Mouse (Mus musculus) B cell, adult 2 months (primary cell): ENCODE results near the gene Irgm1.
"Not testable (repeated sequence)": the region's sequence is repeated elsewhere in the genome, so short reads cannot be mapped to it uniquely, and the experiment has no call there.

Source experiments
- DNase-seq, 2 experiments: peaks; one replicate each; pipeline ENCODE4 v3.0.0; 2022

The Irgm1 gene

GRCm38 (mm10) chr11:48853474-48854180 is 17.9 kb downstream of the Irgm1 start:
- DNase-seq: peak; percentile 91

- no peak for DNase-seq
Measured at GRCm38 (mm10) chr11:48852624-48853473, 18.6 kb downstream of the Irgm1 start.

- DNase-seq: no peak
Measured at GRCm38 (mm10) chr11:48852190-48852589, 19.3 kb downstream of the Irgm1 start.

GRCm38 (mm10) chr11:48851270-48851995 is 20.1 kb downstream of the Irgm1 start:
- peak in 1 of 2 experiments; percentile 46 for DNase-seq

GRCm38 (mm10) chr11:48850240-48850639 is 21.2 kb downstream of the Irgm1 start:
- no peak for DNase-seq

- no peak for DNase-seq
Measured at GRCm38 (mm10) chr11:48846881-48847280, 24.6 kb downstream of the Irgm1 start.

GRCm38 (mm10) chr11:48846362-48846761 is 25.1 kb downstream of the Irgm1 start:
- not testable (repeated sequence) for DNase-seq

- no peak for DNase-seq
Measured at GRCm38 (mm10) chr11:48845244-48845815, 26.2 kb downstream of the Irgm1 start.

GRCm38 (mm10) chr11:48844309-48844708 is 27.2 kb downstream of the Irgm1 start:
- DNase-seq: no peak

- peak; percentile 75 to 79 for DNase-seq
Measured at GRCm38 (mm10) chr11:48843202-48843601, 28.3 kb downstream of the Irgm1 start.

GRCm38 (mm10) chr11:48842378-48842792 is 29.1 kb downstream of the Irgm1 start:
- peak; percentile 74 to 77 for DNase-seq

- peak; percentile 38 to 50 for DNase-seq
Measured at GRCm38 (mm10) chr11:48841213-48841612, 30.3 kb downstream of the Irgm1 start.

- no peak for DNase-seq
Measured at GRCm38 (mm10) chr11:48840805-48841204, 30.7 kb downstream of the Irgm1 start.

GRCm38 (mm10) chr11:48838879-48839680 is 32.4 kb downstream of the Irgm1 start:
- peak; percentile 39 to 46 for DNase-seq

GRCm38 (mm10) chr11:48838181-48838797 is 33.2 kb downstream of the Irgm1 start:
- DNase-seq: peak; percentile 85 to 88

GRCm38 (mm10) chr11:48837310-48838180 is 33.9 kb downstream of the Irgm1 start:
- peak; percentile 81 to 83 for DNase-seq

- no peak for DNase-seq
Measured at GRCm38 (mm10) chr11:48836990-48837309, 34.5 kb downstream of the Irgm1 start.

GRCm38 (mm10) chr11:48835923-48836322 is 35.6 kb downstream of the Irgm1 start:
- DNase-seq: no peak

- peak; percentile 96 to 97 for DNase-seq
Measured at GRCm38 (mm10) chr11:48833731-48834639, 37.5 kb downstream of the Irgm1 start.
